Mouse (Mus musculus) stomach, embryonic 14.5 days (tissue): ENCODE measurements around the gene Ddost. TPM values are rescaled to one million over a fixed set of nuclear protein-coding genes. Genes with fewer than 3 reads are reported as not detected.

ENCODE experiments used
- ATAC-seq: fragments of 200-750 bp; cut with Nextera tagmentation; 2 replicates; pipeline ENCODE4 v1.8.0; 2017; ENCODE audit warnings: low read depth, moderate TSS enrichment; ENCODE audit not compliant: insufficient number of reproducible peaks, insufficient read depth, low FRiP score
- H3K27ac ChIP-seq: fragments of 300-500 bp; sonication (generic); 2 replicates; pipeline ENCODE4 v1.5.1; 2014; ENCODE audit warnings: mild to moderate bottlenecking, low read length, moderate library complexity, mixed read lengths
- H3K27me3 ChIP-seq: fragments of 300-500 bp; sonication (generic); 2 replicates; pipeline ENCODE4 v1.6.1; 2014; ENCODE audit warnings: low read length, control low read depth, mixed read lengths; ENCODE audit not compliant: control insufficient read depth, insufficient read depth
- H3K36me3 ChIP-seq: fragments of 300-500 bp; sonication (generic); 2 replicates; pipeline ENCODE4 v1.6.1; 2014; ENCODE audit warnings: mild to moderate bottlenecking, control low read depth, low read length, moderate library complexity, mixed read lengths; ENCODE audit not compliant: control insufficient read depth, insufficient read depth
- H3K4me1 ChIP-seq: fragments of 300-500 bp; sonication (generic); 2 replicates; pipeline ENCODE4 v1.6.1; 2014; ENCODE audit warnings: low read length, control low read depth, mixed read lengths; ENCODE audit not compliant: control insufficient read depth, insufficient read depth
- H3K4me2 ChIP-seq: fragments of 300-500 bp; sonication (generic); replicated peaks from 2 replicates; pipeline ENCODE4 v1.6.1; 2014; ENCODE audit warnings: low read depth, low read length, control low read depth
- H3K4me3 ChIP-seq: fragments of 300-500 bp; sonication (generic); 2 replicates; pipeline ENCODE4 v1.5.1; 2014; ENCODE audit warnings: low read depth, low read length, control low read depth
- H3K9ac ChIP-seq: fragments of 300-500 bp; sonication (generic); replicated peaks from 2 replicates; pipeline ENCODE4 v1.6.1; 2014; ENCODE audit warnings: low read depth, mild to moderate bottlenecking, control low read depth, low read length, moderate library complexity, mixed read lengths
- H3K9me3 ChIP-seq: fragments of 300-500 bp; sonication (generic); 2 replicates; pipeline ENCODE4 v1.6.1; 2016; ENCODE audit warnings: low read depth, low read length, control low read depth; ENCODE audit not compliant: control insufficient read depth
- WGBS: fragments of 180-500 bp; shearing (Covaris S2); extraction: QIAGEN DNeasy Blood & Tissue Kit; methylation state at CpG from one replicate; pipeline ENCODE4 v1.1.7; 2014; 5-methylcytosine and 5-hydroxymethylcytosine counted together
- microRNA-seq: library from miRNA; unstranded; fragments of <30 nt; microRNA quantifications from one replicate; pipeline ENCODE4, GENCODE M21; 2016
- polyA plus RNA-seq: library from polyadenylated mRNA; unstranded; fragments of >200 nt; fragmentation: Nextera tagmentation; extraction: Ambion mirVana; gene quantifications from 2 replicates; pipeline ENCODE4 v1.2.1, GENCODE M21; 2014

Ddost gene
- polyA plus RNA-seq, 1 experiment from 2014 or later, result 351 TPM

DNA sequence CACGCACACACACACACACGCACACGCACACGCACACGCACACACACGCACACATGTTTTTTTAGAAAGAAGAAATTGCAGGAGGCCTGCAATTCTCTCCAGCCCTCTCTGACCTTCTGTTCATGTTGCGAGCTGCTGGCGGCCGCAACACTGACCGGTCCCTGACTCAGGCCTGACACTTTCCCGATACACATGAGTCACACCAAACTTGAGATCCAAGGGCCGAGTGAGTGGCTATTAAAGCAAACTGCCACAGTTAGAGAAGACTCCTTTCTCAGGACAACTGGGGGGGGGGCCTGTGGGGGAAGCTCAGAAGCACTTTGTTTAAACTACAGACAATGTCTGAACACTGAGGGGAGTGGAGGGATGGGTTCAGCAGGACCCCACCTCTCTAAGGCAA, 52.0 kb downstream of the Ddost start:
- H3K36me3 ChIP-seq, result no peaks in the 10 kb centered on the region
- no peak overlapping the region for H3K4me2 ChIP-seq
- H3K4me3 ChIP-seq, result no peak overlapping the region
- no peak overlapping the region for H3K9ac ChIP-seq
- H3K9me3 ChIP-seq, result no peaks in the 10 kb centered on the region
- no peaks in the 10 kb centered on the region for H3K27me3 ChIP-seq
- H3K27ac ChIP-seq, result no peak overlapping the region
- no peak for ATAC-seq
- 82% methylated on average over 12 of the region's 12 CpGs for WGBS
- no peaks in the 10 kb centered on the region for H3K4me1 ChIP-seq

- Histone ChIP-seq H3K4me1 (no peaks in the 10 kb centered on the region), H3K4me2 (no peak overlapping the region)
- 74% methylated on average over 3 of the region's 3 CpGs for WGBS
Observed at GRCm38 (mm10) chr4:138358176-138358575, 53.6 kb downstream of the Ddost start.

DNA sequence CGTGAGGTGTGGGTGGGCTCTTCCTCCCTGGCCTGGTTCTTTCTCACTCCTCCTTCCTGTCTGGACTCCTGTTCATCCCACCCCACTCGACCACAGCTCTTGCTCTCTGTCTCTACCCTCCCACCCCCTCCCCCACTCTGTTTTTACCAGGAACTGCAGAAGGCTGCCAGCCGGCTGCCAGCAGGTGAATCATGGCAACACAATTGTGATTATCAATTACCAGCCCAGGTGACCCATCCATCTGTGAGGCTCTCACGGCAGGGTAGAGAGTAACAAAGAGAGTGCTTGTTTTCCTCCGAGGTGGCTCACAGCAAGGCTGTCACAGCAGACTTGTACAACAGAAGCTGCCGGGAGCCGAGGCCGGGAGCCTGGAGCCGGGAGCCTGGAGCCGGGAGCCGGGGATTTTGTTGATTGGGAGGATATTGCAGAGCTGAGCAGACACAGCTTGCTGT, 56.9 kb downstream of the Ddost start:
- ATAC-seq, result no peak
- H3K27ac ChIP-seq, result peak overlapping the region; percentile 44; the same call in 1 of the 2 replicates
- no peak overlapping the region for H3K4me2 ChIP-seq
- no peaks in the 10 kb centered on the region for H3K36me3 ChIP-seq
- whole genome bisulfite sequencing, result 8% methylated on average over 11 of the region's 11 CpGs
- no peak overlapping the region for H3K9ac ChIP-seq
- H3K9me3 ChIP-seq, result no peaks in the 10 kb centered on the region
- no peaks in the 10 kb centered on the region for H3K27me3 ChIP-seq
- H3K4me1 ChIP-seq, result no peaks in the 10 kb centered on the region
- H3K4me3 ChIP-seq, result no peak overlapping the region

More at GRCm38 (mm10) chr4:138358176-138358575, 53.6 kb downstream of the Ddost start:
- ATAC-seq, result no peak
- H3K9me3 ChIP-seq, result no peaks in the 10 kb centered on the region
- H3K36me3 ChIP-seq, result no peaks in the 10 kb centered on the region
- H3K27ac ChIP-seq, result no peak overlapping the region
- H3K9ac ChIP-seq, result no peak overlapping the region
- no peak overlapping the region for H3K4me3 ChIP-seq
- H3K27me3 ChIP-seq, result no peaks in the 10 kb centered on the region

Small RNA genes within 50 kb of the gene (microRNA-seq; reads per million reads assigned to microRNA genes)
- gene Gm27646 (not detected), gene Mir7019 (1.0 reads per million)

Other genes starting within 250 kb of the Ddost start
- gene Hp1bp3, start 88.4 kb upstream of the Ddost start, polyA plus RNA-seq, result 192 and 196 TPM in 2 replicates
- 0.41 and 0.48 TPM in 2 replicates for gene Sh2d5, start 54.3 kb upstream of the Ddost start, polyA plus RNA-seq
- 0.98 and 1.5 TPM in 2 replicates for gene Kif17, start 54.3 kb upstream of the Ddost start, polyA plus RNA-seq
- gene Pink1, start 21.6 kb downstream of the Ddost start, polyA plus RNA-seq, result 24.1 and 29.6 TPM in 2 replicates
- 8.3 and 11.5 TPM in 2 replicates for gene Cda, start 63.3 kb downstream of the Ddost start, polyA plus RNA-seq
- 0.17 and 0.25 TPM in 2 replicates for gene Fam43b, start 91.8 kb downstream of the Ddost start, polyA plus RNA-seq
- gene Mul1, start 129.9 kb downstream of the Ddost start, polyA plus RNA-seq, result 17.6 and 19.4 TPM in 2 replicates
- gene Camk2n1, start 149.6 kb downstream of the Ddost start, polyA plus RNA-seq, result 4.0 and 5.1 TPM in 2 replicates